Mouse (Mus musculus): ENCODE results near the gene Thnsl2. TPM values are rescaled to one million over a fixed set of nuclear protein-coding genes. Genes with fewer than 3 reads are reported as not detected.

Thnsl2 gene
- 4.7 and 5.4 TPM in 2 replicates for polyA plus RNA-seq (2012; rRNA removed)
- polyA plus RNA-seq (2014; fragmentation: Nextera tagmentation; extraction: Ambion mirVana) = 11.5 and 11.8 TPM in 2 replicates

DNA sequence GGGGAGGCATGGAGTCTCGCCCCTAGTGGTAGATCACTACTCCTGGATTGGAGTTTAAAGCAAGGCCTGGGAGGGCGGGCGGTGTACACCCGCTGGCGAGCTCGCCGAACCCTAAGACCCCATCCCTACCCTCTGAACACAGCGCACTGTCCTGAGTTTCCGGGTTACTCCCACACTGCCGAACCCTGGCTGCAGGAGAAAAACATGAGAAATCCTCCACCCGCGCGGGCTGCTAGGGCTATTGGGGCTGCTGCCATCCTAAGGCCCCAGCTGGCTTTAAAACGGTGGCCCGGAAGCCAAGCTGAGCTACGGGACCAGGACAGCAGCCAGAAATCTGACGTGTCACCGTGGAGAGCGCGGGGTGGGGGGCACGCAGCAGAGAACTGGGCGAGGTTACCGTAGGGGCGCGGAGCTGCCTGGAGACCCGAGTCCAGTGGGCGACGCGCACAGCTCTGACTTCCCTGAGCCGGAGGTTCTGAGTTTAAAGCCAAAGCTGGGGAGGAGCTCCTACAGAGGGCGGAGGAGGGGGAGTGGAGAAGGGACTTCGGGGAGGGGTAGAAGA is at the start of gene Thnsl2:
Gene Thnsl2, minus strand, starts transcription at position 546 of the 562 bp plus-strand sequence.
- Histone ChIP-seq H3K4me3 (ENCODE audit: insufficient read depth in 1 of 2, low read depth in 2 of 2, low read length in 2 of 2) (peak within 1 kb of the TSS; percentile 40 to 52), H3K27ac (no peak within 1 kb of the TSS), H3K9ac (replicated peaks) (peak within 1 kb of the TSS; percentile 2), H3K4me2 (ENCODE audit: low read depth) (peak within 1 kb of the TSS; percentile 74), H3K4me1 (replicated peaks; ENCODE audit: control insufficient read depth in 2 of 2, insufficient read depth in 2 of 2, low read length in 1 of 2) (peaks cover 0 to 10% of the 10 kb centered on the region in 2 experiments; a peak in 2 of 4 replicates), H3K9me3 (ENCODE audit: control insufficient read depth, low read length) (no peaks in the 10 kb centered on the region), H3K27me3 (ENCODE audit: control insufficient read depth, insufficient read depth, low read length) (no peaks in the 10 kb centered on the region), H3K36me3 (replicated peaks; ENCODE audit: control insufficient read depth, insufficient read depth, low read depth) (no peaks in the 10 kb centered on the region)
- DNase-seq (ENCODE audit: low read depth in 3 of 3, low spot score in 3 of 3) = no peak
- ATAC-seq (ENCODE audit: insufficient read depth) = peak; percentile 58; the same call in 1 of the 2 replicates
- WGBS (ENCODE audit: insufficient replicate concordance) = 1% methylated on average over 32 of the region's 32 CpGs
- no peak for TF ChIP-seq EP300 (IDR thresholded peaks at IDR 0.05; ENCODE audit: low read depth)
- TF ChIP-seq CTCF (IDR thresholded peaks at IDR 0.05; ENCODE audit: low read depth) = peak; percentile 46

DNA sequence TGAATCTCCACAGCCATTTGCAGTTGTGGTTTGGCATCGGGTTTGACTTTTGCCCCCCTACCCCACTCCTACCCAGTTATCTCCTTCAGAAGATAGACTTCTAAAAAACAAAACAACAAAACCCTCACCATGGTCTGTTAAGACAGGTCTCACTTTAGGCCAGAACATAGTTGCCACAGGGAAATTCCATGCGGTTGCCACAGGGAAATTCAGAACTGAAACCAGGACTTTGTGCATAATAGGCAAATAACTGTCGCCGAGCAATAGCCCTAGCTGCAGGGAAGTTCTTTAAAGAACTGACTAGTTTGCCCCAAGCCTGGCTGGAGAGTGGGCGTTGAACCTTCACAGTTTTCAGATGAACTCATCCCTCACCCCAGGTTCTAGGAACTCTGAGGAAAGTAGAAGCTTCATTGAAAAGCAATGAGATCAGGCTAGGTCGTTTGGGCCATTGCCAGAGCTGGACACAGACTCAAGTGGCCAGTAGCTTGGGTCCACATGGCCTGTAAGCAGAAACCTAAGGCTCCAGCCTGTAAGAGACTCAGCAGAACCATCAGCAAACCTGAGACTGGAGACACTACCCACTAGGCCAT is 49.0 kb upstream of the Thnsl2 start:
- 58% methylated on average over 6 of the region's 6 CpGs for WGBS (ENCODE audit: insufficient replicate concordance)
- H3K36me3 ChIP-seq (replicated peaks; ENCODE audit: control insufficient read depth, insufficient read depth, low read depth) = no peaks in the 10 kb centered on the region
- H3K27me3 ChIP-seq (ENCODE audit: control insufficient read depth, insufficient read depth, low read length) = no peaks in the 10 kb centered on the region
- H3K9me3 ChIP-seq (ENCODE audit: control insufficient read depth, low read length) = no peaks in the 10 kb centered on the region
- no peak overlapping the region for H3K4me3 ChIP-seq (ENCODE audit: insufficient read depth in 1 of 2, low read depth in 2 of 2, low read length in 2 of 2)
- no peak overlapping the region for H3K4me2 ChIP-seq (ENCODE audit: low read depth)
- ATAC-seq (ENCODE audit: insufficient read depth) = no peak
- no peak overlapping the region for H3K9ac ChIP-seq (replicated peaks)
- peaks cover 0 to 8% of the 10 kb centered on the region in 2 experiments; a peak in 2 of 4 replicates for H3K4me1 ChIP-seq (replicated peaks; ENCODE audit: control insufficient read depth in 2 of 2, insufficient read depth in 2 of 2, low read length in 1 of 2)
- no peak for TF ChIP-seq CTCF (IDR thresholded peaks at IDR 0.05; ENCODE audit: low read depth)
- no peak for TF ChIP-seq EP300 (IDR thresholded peaks at IDR 0.05; ENCODE audit: low read depth)
- DNase-seq (ENCODE audit: low read depth in 3 of 3, low spot score in 3 of 3) = no peak
- no peak overlapping the region for H3K27ac ChIP-seq

DNA sequence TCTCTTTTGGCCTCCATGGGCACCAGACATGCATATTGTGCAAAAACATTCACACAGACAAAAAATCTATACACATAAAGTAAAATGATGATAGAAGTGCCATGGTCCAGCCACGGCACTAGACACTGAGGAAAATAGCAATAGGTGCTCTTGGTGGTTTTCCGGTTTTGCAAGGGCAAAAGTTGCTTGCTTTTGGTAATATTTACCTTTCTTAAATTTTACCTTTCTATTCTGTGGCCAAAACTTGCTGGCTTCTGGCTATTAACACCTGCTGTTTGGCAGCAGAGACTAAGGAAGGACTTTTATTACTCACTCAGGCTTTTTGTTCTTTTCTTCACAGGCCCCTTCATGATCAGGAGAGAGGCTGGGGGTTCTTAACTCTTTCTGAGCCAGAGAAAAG is 46.3 kb upstream of the Thnsl2 start:
- ATAC-seq (ENCODE audit: insufficient read depth) (no peak), DNase-seq (ENCODE audit: low read depth in 3 of 3, low spot score in 3 of 3) (no peak)
- Histone ChIP-seq H3K27ac (no peak overlapping the region), H3K4me3 (ENCODE audit: insufficient read depth in 1 of 2, low read depth in 2 of 2, low read length in 2 of 2) (no peak overlapping the region), H3K4me2 (ENCODE audit: low read depth) (no peak overlapping the region), H3K4me1 (replicated peaks; ENCODE audit: control insufficient read depth in 2 of 2, insufficient read depth in 2 of 2, low read length in 1 of 2) (no peaks in the 10 kb centered on the region; a peak in 1 of 4 replicates), H3K9ac (replicated peaks) (no peak overlapping the region), H3K27me3 (ENCODE audit: control insufficient read depth, insufficient read depth, low read length) (no peaks in the 10 kb centered on the region), H3K36me3 (replicated peaks; ENCODE audit: control insufficient read depth, insufficient read depth, low read depth) (no peaks in the 10 kb centered on the region), H3K9me3 (ENCODE audit: control insufficient read depth, low read length) (no peaks in the 10 kb centered on the region)
- 63% methylated on average over 2 of the region's 2 CpGs for WGBS (ENCODE audit: insufficient replicate concordance)
- TF ChIP-seq EP300 (IDR thresholded peaks at IDR 0.05; ENCODE audit: low read depth) = no peak
- no peak for TF ChIP-seq CTCF (IDR thresholded peaks at IDR 0.05; ENCODE audit: low read depth)

DNA sequence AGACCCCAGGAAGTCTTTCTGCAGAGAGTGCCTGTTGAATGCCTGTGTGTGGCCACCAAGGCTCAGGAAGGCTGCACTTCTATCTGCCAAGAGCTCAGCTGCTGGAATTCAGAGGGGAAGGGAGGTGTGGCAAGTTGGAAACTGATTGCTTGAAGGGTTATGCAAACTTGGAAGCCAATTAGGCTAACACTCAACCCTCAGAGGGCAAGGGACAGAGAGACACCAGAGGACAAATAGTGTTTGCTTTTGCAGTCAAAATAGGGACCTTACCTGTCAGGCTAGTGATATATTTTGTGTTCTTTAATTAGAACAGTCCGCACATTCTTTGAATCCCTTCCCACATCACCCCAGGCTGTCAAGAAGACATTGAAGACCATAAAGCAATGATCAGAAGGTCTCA is 45.3 kb upstream of the Thnsl2 start:
- 59% methylated on average over 1 of the region's 1 CpGs for WGBS (ENCODE audit: insufficient replicate concordance)
- Histone ChIP-seq H3K36me3 (replicated peaks; ENCODE audit: control insufficient read depth, insufficient read depth, low read depth) (no peaks in the 10 kb centered on the region), H3K9me3 (ENCODE audit: control insufficient read depth, low read length) (no peaks in the 10 kb centered on the region), H3K27ac (no peak overlapping the region), H3K9ac (replicated peaks) (no peak overlapping the region), H3K4me2 (ENCODE audit: low read depth) (no peak overlapping the region), H3K27me3 (ENCODE audit: control insufficient read depth, insufficient read depth, low read length) (no peaks in the 10 kb centered on the region), H3K4me3 (ENCODE audit: insufficient read depth in 1 of 2, low read depth in 2 of 2, low read length in 2 of 2) (no peak overlapping the region), H3K4me1 (replicated peaks; ENCODE audit: control insufficient read depth in 2 of 2, insufficient read depth in 2 of 2, low read length in 1 of 2) (peaks cover 0 to 2% of the 10 kb centered on the region in 2 experiments; a peak in 1 of 4 replicates)
- TF ChIP-seq EP300 (IDR thresholded peaks at IDR 0.05; ENCODE audit: low read depth) (no peak), CTCF (IDR thresholded peaks at IDR 0.05; ENCODE audit: low read depth) (no peak)
- DNase-seq (ENCODE audit: low read depth in 3 of 3, low spot score in 3 of 3) (no peak), ATAC-seq (ENCODE audit: insufficient read depth) (no peak)

DNA sequence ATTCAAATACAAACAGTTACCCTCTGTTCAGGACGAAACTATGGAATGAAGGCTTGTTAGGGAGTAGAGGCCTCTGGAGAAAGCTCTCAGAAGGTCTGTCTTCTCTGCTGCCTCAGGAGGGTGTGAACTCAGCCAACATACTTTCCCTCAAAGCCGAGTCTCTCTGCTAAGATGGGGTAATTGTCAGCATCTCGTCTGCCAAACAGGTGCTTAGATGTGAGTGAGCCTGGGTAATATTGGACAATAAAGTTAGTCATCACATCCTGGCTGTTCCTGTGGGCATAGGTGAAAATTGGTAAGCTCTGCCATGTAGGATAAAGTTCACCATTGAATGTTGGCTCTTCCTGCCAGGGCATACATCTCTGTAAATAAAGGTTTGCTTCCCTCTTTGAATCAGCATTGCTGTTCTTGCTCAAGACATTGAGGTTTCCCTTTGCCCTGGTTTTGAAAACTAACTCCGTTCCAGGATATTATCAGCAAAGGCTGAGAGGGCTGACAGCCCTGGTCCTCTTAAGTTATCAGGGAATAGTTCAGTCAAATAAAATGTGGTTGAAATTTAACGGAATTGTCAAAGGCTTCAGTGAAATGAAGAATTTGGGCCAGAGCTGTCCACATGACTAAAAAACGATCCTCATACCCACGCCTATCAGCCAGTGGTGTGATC is 40.8 kb upstream of the Thnsl2 start:
- DNase-seq (ENCODE audit: low read depth in 3 of 3, low spot score in 3 of 3) = no peak
- TF ChIP-seq EP300 (IDR thresholded peaks at IDR 0.05; ENCODE audit: low read depth) = no peak
- TF ChIP-seq CTCF (IDR thresholded peaks at IDR 0.05; ENCODE audit: low read depth) = no peak
- H3K9ac ChIP-seq (replicated peaks) = no peak overlapping the region
- no peak overlapping the region for H3K27ac ChIP-seq
- 46% methylated on average over 7 of the region's 7 CpGs for WGBS (ENCODE audit: insufficient replicate concordance)
- H3K27me3 ChIP-seq (ENCODE audit: control insufficient read depth, insufficient read depth, low read length) = no peaks in the 10 kb centered on the region
- H3K36me3 ChIP-seq (replicated peaks; ENCODE audit: control insufficient read depth, insufficient read depth, low read depth) = no peaks in the 10 kb centered on the region
- no peak overlapping the region for H3K4me2 ChIP-seq (ENCODE audit: low read depth)
- H3K4me1 ChIP-seq (replicated peaks; ENCODE audit: control insufficient read depth in 2 of 2, insufficient read depth in 2 of 2, low read length in 1 of 2) = peaks cover 0 to 2% of the 10 kb centered on the region in 2 experiments; a peak in 1 of 4 replicates
- H3K9me3 ChIP-seq (ENCODE audit: control insufficient read depth, low read length) = no peaks in the 10 kb centered on the region
- no peak overlapping the region for H3K4me3 ChIP-seq (ENCODE audit: insufficient read depth in 1 of 2, low read depth in 2 of 2, low read length in 2 of 2)
- ATAC-seq (ENCODE audit: insufficient read depth) = no peak
